ENCODE assay signal across 7 mouse cellular contexts in genomic region chr4:115838696-115839641, GRCm38 (mm10). TPM values are rescaled to one million over a fixed set of nuclear protein-coding genes. Genes with fewer than 3 reads are reported as not detected.
DNase-seq lines count a peak whose midpoint lies in the region; ATAC-seq lines count a peak whose summit lies in the region.

TSS of gene Mknk1 (plus strand) at chr4:115839198.

- peak within 1 kb of the TSS; percentile 86 for H3K4me3 ChIP-seq in intestine, embryonic 16.5 days (ENCODE audit: low read length)
- H3K4me3 ChIP-seq in midbrain, embryonic 11.5 days (ENCODE audit: low read depth, low read length): peak within 1 kb of the TSS; percentile 70

- no peaks in the 10 kb centered on the region for H3K9me3 ChIP-seq in intestine, embryonic 16.5 days (ENCODE audit: control insufficient read depth, low read length)
- H3K9me3 ChIP-seq in midbrain, embryonic 11.5 days (ENCODE audit: control insufficient read depth, low read length): no peaks in the 10 kb centered on the region

- peak within 1 kb of the TSS; percentile 85 for H3K9ac ChIP-seq in intestine, embryonic 16.5 days (ENCODE audit: low read depth, low read length)
- H3K9ac ChIP-seq in midbrain, embryonic 11.5 days (ENCODE audit: low read length): peak within 1 kb of the TSS; percentile 69

- peak; percentile 97 for ATAC-seq in intestine, embryonic 16.5 days
- peak; percentile 98 for ATAC-seq in midbrain, embryonic 11.5 days (ENCODE audit: low FRiP score)

- intact Hi-C loops in left cerebral cortex, postnatal 36 days (cut with DNase I): no loop called here

- peaks cover 3% of the 10 kb centered on the region; the same call in 1 of the 2 replicates for H3K4me1 ChIP-seq in intestine, embryonic 16.5 days (ENCODE audit: control insufficient read depth, insufficient read depth, low read length)
- peaks cover 7% of the 10 kb centered on the region; the same call in 1 of the 2 replicates for H3K4me1 ChIP-seq in midbrain, embryonic 11.5 days (ENCODE audit: control insufficient read depth, insufficient read depth, low read length)

- peak within 1 kb of the TSS; percentile 80 for H3K4me2 ChIP-seq in intestine, embryonic 16.5 days (ENCODE audit: low read depth, low read length)
- peak within 1 kb of the TSS; percentile 73 for H3K4me2 ChIP-seq in midbrain, embryonic 11.5 days

- no peaks in the 10 kb centered on the region for H3K36me3 ChIP-seq in intestine, embryonic 16.5 days (ENCODE audit: control insufficient read depth, insufficient read depth, low read length)
- no peaks in the 10 kb centered on the region for H3K36me3 ChIP-seq in midbrain, embryonic 11.5 days (ENCODE audit: control insufficient read depth, insufficient read depth, low read length)

- no peaks in the 10 kb centered on the region for H3K27me3 ChIP-seq in intestine, embryonic 16.5 days (replicated peaks; ENCODE audit: control insufficient read depth, insufficient read depth, low read length)
- H3K27me3 ChIP-seq in midbrain, embryonic 11.5 days (ENCODE audit: control insufficient read depth, insufficient read depth, low read length): no peaks in the 10 kb centered on the region

- DNase-seq in adrenal gland, adult 2 months: peak; percentile 95
- peak; percentile 90 for DNase-seq in embryo, embryonic 11.5 days (ENCODE audit: low read depth, low spot score)
- DNase-seq in gastrocnemius, postnatal 4 days (ENCODE audit: low spot score in 2 of 2): peak; percentile 85 to 91
- peak; percentile 88 to 89 for DNase-seq in left cerebral cortex, postnatal 36 days (ENCODE audit: low spot score in 2 of 2)
- DNase-seq in midbrain, embryonic 11.5 days (ENCODE audit: low spot score, missing footprints): peak; percentile 98
- peak; percentile 96 for DNase-seq in skeletal muscle tissue, adult 2 months (ENCODE audit: low read depth, low spot score)

- H3K27ac ChIP-seq in intestine, embryonic 16.5 days (ENCODE audit: low read length): peak within 1 kb of the TSS; percentile 66
- no peak within 1 kb of the TSS for H3K27ac ChIP-seq in midbrain, embryonic 11.5 days (ENCODE audit: low read depth, low read length)

- 2% methylated on average over 51 of the region's 51 CpGs for WGBS in intestine, embryonic 16.5 days
- 3% methylated on average over 51 of the region's 51 CpGs for WGBS in midbrain, embryonic 11.5 days

RNA-seq across cellular contexts. Expression of gene Mknk1, which starts in this region (rescaled TPM):
- total RNA-seq in adrenal gland, adult 2 months (2021): 10 to 100 TPM; 36.4 to 41.6 TPM
- polyA plus RNA-seq in adrenal gland, adult 2 months (2012; rRNA removed): 47.0 and 60.2 TPM in 2 replicates
- total RNA-seq in gastrocnemius, postnatal 4 days (2021): 10 to 100 TPM; 45.8 to 47.8 TPM
- 29.4 and 30.1 TPM in 2 replicates for polyA plus RNA-seq in intestine, embryonic 16.5 days (2015; fragmentation: Nextera tagmentation; extraction: Ambion mirVana)
- 10 to 100 TPM; 32.6 to 40.7 TPM for total RNA-seq in left cerebral cortex, postnatal 36 days (2021)
- 17.9 and 22.3 TPM in 2 replicates for polyA plus RNA-seq in midbrain, embryonic 11.5 days (2014; fragmentation: Nextera tagmentation; extraction: Ambion mirVana)
